Mouse (Mus musculus) thymus, adult 2 months (tissue): ENCODE data around the gene Sh3d19.

ENCODE experiments used
- CTCF ChIP-seq: fragments of 200-500 bp; IDR thresholded peaks from 2 replicates; pipeline ENCODE4 v1.5.1; 2012; ENCODE audit warnings: mild to moderate bottlenecking, control low read depth, low read length, moderate library complexity, borderline replicate concordance; ENCODE audit not compliant: control insufficient read depth, poor library complexity, insufficient read depth; ENCODE audit errors: extremely low read depth
- POLR2A ChIP-seq: fragments of 200-500 bp; IDR thresholded peaks from 2 replicates; pipeline ENCODE4 v1.6.1; 2012; ENCODE audit warnings: mild to moderate bottlenecking, low read length, control low read depth, moderate library complexity; ENCODE audit not compliant: control insufficient read depth, poor library complexity, insufficient read depth; ENCODE audit errors: extremely low read depth

DNA sequence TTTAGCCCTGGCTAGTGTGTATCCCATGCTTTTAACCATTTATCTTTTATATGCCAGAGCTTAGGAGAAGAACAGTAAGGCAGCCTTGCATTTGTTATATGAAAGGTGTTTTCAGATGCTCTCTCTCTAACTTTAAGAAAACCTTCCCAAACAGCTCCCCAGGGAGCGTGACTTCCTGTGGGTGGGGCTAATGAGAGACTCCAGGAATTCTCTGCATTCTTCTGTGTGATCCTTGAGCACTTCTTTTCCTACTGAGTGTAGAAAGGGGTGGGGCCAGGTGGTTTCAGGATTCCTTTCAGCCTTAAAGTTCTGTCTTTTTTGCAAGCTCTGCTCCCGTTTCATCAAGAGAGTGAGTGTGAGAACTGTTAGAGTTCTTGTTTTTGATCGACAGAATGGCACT, 39.7 kb downstream of the Sh3d19 start:
- no peak for TF ChIP-seq CTCF
- no peak for TF ChIP-seq POLR2A
